Mouse (Mus musculus): ENCODE results near the gene Sh3rf3.

The Sh3rf3 gene

DNA sequence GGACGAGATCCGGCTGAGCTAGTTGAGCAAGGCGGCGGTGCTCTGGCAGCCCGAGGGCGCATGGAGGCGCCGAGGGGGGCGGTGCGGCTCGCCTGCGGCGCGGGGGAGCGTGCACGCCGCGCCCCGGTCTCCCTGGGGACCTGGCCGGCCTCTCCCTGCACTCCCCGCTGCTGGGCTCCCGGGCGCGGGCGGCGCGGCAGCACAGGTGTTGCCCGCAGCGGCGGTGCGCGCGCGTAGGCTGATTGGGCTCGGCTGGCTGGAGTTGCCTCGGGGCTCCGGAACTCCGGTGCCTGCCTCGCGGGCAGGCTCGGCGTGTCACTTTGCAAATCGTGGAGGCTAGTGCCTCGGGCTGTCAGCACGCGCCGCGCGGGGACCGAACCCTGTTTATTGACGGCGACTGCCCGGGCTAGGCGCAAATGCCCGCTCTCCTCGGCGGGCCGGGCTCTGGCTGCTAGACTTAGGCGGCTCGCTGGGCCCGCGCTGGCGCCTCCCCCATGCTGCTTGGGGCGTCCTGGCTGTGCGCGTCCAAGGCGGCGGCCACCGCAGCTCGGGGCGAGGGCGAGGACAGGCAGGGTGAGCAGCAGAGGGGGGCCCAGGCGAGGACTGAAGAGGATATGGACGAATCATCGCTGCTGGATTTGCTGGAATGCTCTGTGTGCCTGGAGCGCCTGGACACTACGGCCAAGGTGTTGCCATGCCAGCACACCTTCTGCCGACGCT lies at the start of gene Sh3rf3:
Gene Sh3rf3, plus strand, starts transcription at position 279 of the 720 bp plus-strand sequence.
- DNase-seq (ENCODE audit: low spot score in 2 of 2) = peak; percentile 29 to 38

DNA sequence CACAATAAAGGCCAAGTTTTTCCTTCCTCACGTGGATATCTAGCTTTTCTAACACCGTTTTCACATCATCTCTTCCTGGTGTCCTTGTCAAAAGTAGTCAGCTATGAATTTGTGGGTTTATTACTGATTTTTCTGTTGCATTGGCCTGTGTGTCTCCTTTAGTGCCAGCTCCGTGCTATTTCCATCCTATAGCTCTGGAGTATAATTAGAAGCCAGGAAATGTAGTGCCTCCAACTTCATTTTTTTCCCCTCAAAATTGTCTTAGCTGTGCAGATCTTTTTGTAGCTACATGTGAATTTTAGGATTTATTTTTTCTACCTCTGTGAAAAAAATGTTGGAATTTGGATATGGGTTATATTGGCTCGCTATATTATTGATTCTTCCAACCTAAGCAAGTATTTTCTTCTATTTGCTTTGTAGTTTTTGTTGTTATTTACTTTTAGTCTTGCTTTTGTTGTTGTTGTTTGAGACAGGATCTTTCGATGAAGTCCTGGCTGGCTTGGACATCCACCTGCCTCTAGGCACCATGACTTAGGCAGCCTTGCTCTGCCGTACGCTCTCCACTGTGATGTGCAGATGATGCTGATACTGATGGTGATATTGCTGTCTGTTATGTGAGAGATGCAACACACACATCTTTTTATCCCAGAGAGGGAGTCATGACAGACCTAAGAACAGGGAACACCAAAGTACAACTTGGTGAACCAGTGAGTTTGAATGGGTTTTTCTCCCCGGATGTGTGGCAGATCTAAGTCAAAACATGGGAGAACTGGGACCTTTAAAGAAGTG lies 24.5 kb upstream of the Sh3rf3 start:
- DNase-seq (ENCODE audit: low spot score in 2 of 2) = no peak

DNA sequence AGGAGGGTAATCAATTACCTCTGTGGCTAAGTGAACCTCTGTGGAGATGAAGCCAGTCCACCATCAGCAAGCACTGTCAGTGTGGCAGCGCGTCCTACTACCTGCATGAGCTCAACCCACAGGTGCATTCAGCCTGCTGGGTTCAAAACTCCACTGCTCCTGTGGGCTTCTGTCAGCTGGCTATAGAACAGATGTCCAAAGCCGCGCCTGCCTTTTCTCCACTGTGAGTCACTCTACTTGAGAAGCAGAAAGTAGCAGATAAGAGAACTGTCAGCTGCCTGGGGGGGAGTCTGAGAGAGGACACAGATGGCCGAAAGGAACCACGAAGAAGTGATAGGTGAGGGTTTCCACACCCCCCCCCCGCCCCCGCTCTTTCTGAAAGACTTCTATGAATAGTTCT lies 15.6 kb upstream of the Sh3rf3 start:
- DNase-seq (ENCODE audit: low spot score in 2 of 2) = peak; percentile 44 to 45

DNA sequence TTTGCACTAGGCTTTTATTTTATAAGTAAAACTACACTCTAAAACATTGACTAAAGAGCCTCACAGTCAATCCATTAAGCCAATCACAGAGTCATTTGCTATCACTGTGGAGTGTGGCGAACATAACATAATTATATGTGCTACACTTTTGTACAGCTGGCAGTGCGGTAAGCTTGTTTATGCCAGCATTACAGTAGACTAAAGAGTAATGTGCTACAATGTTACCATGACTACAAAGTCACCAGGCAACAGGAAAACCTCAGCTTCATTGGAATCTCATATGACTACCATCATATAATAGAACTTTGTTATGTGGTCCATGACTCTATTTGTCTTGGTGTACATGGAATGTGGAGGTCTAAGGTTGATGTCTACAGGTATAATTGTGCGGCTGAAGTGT lies 15.0 kb upstream of the Sh3rf3 start:
- DNase-seq (ENCODE audit: low spot score in 2 of 2) = no peak

DNA sequence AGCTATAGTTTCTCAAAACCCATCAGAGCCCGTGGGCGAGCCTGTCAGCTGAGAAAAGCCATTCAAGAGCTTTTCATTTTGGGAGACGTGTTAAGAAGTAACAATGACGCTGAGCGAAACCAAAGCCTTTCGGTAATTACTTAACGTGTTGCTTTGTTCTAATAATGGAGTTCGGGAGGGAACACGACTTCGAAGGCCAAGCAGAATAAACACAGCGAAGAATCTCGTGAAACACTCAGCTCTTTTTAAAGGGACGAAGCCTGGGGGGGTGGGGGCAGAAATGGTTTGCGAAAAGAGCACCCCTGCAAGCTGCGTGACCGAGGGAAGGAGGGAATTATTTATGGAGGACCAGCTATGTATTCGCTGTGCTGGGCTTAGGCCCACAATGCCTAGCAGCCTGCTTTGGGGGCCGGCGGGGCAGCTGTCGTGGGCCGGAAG lies 12.1 kb upstream of the Sh3rf3 start:
- peak; percentile 42 to 62 for DNase-seq (ENCODE audit: low spot score in 2 of 2)

DNA sequence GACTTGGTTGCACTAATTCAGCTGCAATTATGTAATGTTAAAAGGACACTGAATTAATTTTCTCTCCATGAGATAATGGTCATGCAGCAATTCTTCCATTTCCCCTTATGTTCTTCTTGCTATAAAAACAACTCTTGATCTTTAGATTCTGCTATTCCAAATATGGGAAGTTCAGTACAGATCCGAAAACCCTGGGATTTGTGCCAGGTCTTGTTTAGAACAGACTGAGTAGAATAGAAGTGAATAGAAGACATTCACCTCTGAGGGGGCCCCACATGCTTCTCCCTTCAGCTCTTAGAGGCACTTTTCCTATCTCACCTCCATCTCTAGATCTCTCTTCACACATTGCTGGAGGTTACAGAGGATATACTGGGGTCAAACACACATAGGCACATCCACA lies 10.8 kb upstream of the Sh3rf3 start:
- no peak for DNase-seq (ENCODE audit: low spot score in 2 of 2)

DNA sequence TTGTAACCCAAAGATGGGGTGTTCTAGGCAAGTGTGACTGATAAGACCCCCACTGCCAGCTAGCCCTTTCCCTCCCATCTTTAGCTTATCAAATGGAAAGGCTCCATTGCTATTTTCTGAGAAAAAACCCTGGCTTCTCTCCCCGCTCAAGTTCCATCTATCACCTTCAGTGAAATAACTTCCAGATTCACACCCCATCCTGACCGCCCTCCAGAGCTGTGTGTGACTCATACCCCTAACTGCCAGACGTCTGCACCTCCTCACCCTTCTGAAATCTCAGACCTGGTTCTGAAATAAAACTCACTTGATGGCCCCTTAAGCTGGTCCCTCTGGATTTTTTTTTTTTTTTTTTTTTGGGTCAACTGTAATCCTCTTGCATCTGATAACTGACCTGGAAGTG lies 5.2 kb upstream of the Sh3rf3 start:
- no peak for DNase-seq (ENCODE audit: low spot score in 2 of 2)

DNA sequence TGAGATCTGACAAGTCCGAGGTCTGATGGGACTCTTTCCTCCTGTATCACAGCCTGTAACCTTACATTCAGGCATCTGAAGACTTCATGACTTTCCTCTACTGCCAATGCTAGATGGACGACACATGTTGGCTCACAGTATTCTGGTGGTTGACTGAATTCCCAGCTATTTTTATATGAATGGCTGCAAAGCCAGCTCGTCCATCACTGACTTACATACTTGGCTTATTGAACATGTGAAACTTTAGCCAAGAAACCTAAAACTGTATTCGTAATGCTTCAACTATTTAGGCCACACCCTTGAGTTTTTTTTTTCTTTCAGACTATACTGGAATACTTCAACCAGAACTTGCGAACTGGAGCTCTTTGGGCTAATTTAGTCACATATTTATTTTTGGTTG lies 3.0 kb upstream of the Sh3rf3 start:
- DNase-seq (ENCODE audit: low spot score in 2 of 2) = no peak

DNA sequence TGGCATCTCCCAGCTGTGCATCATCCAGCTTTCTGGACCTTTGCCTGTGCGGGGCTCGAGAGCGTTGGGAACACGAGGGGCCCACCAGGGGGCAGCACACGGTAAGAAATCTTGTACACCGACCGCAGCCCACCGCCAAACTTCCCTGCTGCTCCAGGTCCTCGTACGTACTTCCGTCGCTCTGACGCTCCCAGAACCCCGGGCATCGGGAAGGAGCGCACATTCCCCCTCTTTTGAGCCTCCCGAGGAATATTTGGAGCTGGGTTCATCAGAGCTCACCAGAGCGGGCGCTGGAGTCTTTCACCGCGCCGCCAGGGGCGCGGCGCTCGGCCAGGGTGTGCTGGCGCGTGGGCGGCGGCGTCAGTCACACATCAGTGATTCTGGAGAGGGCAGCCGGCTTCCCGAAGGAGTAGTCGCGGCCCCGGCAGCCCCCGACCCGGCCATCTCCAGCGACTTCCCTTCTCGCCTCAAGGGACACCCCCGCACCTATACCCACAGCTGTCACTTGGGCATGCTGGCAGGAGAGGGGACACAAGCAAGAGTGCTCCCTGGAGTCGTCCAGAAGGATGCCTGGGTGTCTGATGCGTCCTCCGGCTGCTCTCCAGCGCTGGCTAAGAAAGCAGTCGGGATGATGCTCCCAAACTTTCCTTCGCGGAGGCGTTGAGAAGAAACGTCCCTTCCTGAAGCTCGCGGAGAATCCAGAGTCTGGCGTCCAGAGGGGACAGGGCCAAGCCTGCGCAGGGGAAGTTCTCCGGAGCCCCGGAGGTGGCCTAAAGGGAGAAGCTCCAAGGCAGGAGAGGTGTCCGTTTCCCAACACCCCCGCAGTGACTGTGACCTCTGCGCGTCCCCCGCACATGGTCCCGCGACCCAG lies 714 bp upstream of the Sh3rf3 start:
- peak; percentile 83 to 85 for DNase-seq (ENCODE audit: low spot score in 2 of 2)

DNA sequence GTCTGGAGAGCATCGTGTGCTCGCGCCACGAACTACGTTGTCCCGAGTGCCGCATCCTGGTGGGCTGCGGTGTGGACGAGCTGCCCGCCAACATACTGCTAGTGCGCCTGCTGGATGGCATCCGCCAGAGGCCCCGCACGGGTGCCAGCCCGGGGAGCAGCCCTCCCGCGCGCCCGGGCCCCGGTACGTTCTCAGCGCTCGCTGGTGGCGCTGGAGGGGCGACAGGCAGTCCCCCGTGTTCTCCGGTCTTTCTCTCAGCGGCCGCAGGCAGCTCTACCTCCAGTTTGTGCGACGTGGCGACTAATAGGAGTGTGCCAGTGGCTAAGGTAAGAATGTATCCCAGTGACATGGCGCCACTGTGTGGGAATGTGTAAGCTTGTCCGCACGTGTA lies 637 bp downstream of the Sh3rf3 start:
- DNase-seq (ENCODE audit: low spot score in 2 of 2) = peak; percentile 30 to 32

DNA sequence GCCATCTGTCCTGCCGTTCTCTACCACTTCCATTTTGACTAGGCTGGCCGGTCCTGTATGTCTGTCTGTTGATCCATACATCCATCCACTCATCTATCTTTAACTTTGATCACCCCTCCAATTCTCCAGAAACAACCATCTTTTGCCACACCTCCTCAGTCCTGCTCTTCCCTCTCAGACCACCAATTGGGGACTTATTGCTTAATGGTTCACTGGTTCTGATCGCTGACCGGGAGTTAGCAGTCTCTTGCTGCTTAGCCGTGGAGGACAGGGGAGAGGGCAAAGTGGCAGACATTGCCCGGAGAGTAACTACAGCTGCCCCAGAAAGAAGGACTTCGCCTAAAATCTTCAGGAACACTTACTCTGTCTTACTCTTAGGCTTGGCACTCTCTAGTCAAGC lies 1.3 kb downstream of the Sh3rf3 start:
- DNase-seq (ENCODE audit: low spot score in 2 of 2) = no peak

DNA sequence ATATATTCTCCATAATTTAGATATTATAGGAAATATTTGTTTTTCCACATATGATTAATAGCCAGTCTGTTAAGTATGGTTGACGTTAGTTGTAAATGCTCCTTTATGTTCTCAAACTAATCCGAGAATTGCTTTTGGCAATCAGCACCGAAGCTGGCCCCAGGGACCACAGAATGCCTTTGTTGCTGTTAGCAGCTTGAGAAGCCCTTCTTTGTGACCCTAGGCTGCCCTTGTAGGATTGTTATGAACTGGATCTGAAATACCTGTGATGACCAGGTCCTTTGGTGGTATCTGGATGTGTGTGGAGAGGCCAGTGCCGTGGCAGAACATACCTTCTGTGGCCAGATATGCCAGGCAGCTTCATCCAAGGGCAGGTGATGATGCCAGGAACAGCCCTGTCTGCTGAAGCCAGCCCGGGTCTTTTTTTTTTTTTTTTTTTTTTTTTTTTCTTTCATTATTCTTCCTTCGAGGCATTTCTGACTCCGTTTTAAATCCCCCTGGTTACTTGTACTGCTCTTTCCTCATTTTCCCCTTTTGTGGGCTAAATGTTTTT lies 10.9 kb downstream of the Sh3rf3 start:
- no peak for DNase-seq (ENCODE audit: low spot score in 2 of 2)

DNA sequence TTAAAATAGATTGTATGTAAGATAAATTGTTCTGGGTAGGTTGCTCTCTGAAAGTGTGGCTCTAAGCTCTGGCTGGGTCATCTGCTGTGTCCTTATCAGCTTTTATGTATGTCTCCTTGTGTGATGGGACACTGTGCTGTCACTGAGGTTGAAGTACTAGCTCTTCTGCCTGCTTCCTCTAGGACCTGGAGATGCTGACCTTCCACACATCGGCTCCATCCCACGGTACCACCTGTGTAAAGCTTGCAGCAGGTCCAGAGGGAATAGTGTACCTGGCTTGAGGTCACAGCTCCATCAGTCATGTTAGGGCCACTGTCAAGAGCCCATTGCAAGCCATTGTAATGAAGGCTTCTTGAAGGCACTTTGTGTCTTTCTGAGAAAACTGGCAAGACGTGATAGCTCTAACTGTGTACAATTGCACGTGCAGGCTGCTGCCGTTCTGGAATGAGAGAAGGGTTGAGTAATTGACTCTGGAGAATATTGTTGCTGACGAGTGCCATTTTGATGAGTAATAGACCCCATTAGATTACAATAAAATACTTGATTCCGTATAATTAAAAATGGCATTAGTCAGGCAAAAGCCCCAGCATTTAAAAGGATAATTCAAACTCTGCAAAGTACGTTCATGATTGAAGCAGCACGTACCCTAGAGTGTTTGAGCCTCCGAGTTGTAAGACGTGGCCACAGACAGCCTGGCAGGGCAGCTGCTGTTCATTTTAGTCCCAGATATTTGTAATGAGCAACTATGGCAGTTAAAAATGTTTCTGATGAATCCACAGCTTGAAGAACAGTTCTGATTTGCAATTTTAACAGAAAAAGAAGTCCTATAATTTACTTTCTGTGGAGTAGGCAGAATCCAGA lies 16.3 kb downstream of the Sh3rf3 start:
- DNase-seq (ENCODE audit: low spot score in 2 of 2) = no peak

DNA sequence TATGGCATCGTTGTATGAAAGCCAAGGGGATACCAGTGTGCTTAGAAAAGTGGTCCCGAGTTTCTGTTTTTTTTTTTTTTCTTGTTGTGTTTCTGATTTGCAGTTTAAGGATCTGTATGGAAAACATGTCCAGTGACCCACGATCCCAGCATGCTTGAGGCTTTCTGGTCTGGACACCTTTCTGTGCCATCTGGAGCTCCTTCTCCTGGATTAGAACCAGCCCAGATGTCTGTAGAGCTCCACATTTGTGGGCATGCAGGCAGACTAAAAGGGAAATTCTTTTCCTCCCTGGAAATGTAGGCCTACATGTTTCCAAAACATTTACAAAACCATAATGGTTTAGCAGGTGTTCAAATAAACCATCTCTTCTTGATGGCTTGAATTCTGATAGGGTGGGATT lies 20.0 kb downstream of the Sh3rf3 start:
- no peak for DNase-seq (ENCODE audit: low spot score in 2 of 2)

DNA sequence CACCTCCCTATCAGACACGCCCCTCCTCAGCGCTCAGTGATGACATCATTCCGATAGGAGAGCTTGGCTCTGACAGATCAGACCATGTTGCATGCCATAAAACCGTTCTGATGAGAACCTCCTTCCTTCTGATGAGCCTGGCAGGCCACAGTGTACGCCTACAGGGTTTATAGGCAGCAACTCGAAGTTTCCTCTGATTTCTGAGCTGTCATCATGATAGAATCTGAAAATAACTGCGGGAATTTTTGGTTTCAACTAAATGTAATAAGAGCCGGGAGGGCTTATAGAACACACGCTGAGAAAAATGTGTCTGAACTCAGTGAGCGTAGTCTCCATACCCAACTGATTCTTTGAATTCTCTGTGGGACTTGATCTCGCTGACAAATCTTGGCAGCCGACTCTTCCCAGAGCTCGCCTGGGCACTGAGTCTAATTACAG lies 20.6 kb downstream of the Sh3rf3 start:
- DNase-seq (ENCODE audit: low spot score in 2 of 2) = peak in 1 of 2 experiments; percentile 30

DNA sequence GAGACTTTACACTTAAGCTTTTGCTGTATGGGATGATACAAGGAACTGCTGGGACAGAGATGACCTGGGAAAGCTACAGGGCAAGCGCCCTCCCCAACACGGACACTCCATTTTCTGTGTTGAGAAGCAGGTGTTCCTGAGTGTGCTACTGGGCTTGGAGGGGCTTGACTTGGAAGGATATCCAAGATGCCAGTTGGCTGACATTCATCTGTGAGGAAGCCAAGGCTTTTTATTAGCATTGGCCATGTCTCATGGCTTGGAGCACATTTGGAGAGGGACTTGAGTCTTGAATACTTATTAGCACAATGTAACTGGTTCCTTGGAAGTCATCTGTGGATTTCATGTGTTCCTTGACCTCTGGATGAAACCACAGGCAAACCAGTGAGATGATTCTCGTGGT lies 23.2 kb downstream of the Sh3rf3 start:
- DNase-seq (ENCODE audit: low spot score in 2 of 2) = no peak

DNA sequence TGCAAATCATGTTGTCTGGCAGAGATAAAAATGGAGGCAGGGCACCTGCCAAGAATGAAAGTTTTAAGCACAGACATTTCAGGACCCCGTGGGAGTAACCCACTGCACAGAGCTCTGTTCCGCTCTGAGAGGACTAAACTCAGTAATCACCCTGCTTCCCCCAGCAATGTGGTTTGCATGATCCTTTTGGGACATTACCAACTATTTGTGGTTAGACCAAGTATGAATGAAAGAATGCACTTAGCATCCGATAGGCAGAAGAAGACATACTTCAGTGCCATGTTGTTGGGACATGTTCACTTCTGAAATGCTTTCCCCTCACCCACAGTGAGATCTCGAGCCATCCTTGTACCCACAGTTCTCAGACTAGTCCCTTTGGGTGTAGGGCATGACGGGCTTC lies 24.3 kb downstream of the Sh3rf3 start:
- DNase-seq (ENCODE audit: low spot score in 2 of 2) = no peak

DNA sequence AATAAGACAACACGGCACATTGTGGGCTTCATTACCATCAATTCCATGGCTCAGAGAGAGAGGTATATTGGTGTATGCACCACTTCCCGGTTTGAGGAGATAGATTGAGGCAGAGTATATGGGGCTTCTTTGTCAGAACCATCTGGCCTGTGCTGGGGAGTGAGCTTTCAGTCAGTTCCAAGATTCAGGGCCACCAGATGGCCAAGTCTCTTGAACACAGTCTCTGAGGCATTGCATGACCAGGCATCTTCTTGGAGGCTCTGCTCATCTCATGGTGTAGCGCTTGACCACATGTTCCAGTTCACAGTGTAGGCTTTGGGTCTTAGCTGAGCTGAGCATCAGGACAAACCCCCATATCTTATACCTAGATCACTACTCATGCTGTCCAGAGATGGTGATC lies 28.8 kb downstream of the Sh3rf3 start:
- no peak for DNase-seq (ENCODE audit: low spot score in 2 of 2)

DNA sequence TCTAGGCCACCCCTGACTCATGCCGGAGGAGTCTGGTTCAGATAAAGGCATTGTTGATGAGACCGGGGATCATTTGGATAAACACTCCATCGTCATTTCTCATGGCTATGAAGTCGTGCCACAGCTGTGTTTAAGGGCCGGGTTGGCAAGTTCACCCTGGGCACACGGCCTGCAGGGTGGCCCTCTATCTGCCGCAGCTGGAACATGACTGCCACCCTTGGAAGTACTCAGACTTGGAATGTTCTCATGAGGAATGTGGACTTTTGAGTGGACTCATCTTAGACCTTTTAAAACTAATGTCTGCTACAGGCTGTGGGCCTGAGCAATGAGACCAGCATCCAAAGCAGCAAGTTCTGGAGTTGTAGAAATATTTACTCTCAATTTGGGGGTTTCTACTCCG lies 29.9 kb downstream of the Sh3rf3 start:
- DNase-seq (ENCODE audit: low spot score in 2 of 2) = no peak

DNA sequence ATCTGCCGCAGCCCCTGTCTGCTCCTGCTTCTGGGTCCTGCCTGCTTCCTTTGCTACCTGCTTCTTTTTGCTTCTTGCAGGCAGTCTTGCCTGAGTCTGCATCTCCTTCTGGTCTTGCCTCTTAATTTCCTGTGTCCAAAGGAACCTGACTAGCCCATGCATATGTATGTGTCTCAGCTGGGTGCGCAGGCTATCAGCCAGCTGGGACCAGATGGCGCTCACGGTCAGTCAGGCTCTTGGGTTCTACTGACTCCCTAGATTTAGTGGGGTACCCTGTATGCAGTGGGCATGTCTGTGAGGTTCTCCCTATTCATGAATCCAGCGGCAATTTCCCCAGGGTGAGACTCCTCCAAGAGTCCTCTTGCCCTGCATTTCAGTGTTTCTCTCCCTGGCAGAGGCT lies 35.0 kb downstream of the Sh3rf3 start:
- no peak for DNase-seq (ENCODE audit: low spot score in 2 of 2)

DNA sequence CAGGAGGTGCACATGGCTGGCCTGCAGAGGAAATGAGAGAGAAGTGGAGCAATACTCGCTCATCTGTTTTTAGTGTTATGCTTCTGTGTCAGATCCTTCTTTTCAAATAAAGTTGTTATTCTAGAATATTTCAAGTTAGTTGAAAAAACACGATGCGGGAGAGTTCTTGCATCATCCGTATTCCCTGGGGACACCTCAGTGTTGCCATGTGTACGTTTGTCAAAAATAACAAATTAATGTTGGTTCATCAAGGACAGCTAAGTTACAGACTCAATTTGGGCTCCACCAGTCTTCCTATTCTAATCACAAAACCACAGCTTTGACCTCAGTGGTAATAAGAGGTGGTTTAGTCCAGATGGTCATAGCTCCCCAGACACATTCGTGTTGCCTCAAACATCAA lies 35.4 kb downstream of the Sh3rf3 start:
- DNase-seq (ENCODE audit: low spot score in 2 of 2) = no peak
